Comparison of ENCODE assay signal across 24 mouse cellular contexts in the genomic region with DNA sequence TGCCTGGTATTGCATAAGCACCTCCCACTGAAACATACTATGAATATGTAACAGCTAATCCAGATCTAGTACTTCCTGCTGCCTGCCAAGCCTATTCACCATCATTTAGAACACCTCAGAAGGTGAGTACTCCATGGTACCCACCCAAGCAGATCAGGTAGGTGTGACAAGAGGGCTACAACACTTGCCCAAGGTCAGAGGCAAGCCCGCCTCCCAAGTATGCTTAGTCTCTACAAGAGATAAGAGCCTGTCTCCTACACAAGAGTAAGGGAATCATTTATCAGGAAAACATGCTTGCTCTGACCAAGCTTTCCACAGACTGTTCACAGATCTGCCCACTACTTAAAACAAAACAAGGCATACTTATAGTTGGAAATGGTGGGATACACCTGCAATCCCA. TPM values are rescaled to one million over a fixed set of nuclear protein-coding genes. Genes with fewer than 3 reads are reported as not detected.
A peak's percentile ranks its signal among the peaks of the same experiment; 100 is the strongest.
DNase-seq lines count a peak whose midpoint lies in the region; ATAC-seq and TF ChIP-seq lines count a peak whose summit lies in the region.
"Had no signal": no experiment of that assay in that cellular context is flagged by ENCODE, and none has a peak within 500 bp of the region (broad histone marks: within the 10 kb centered on the region; RNA-seq: fewer than 3 reads in every experiment).

No protein-coding gene starts in this region.

- H3K27ac ChIP-seq in intestine, postnatal 0 days (ENCODE audit: low read depth, low read length), result peak overlapping the region; percentile 51; the same call in 1 of the 2 replicates
- H3K27ac ChIP-seq in intestine, embryonic 15.5 days, result no peak overlapping the region
- H3K27ac ChIP-seq in liver, embryonic 13.5 days, result peak overlapping the region; percentile 99
- H3K27ac ChIP-seq in midbrain, embryonic 13.5 days, result no peak overlapping the region
- H3K27ac ChIP-seq: embryonic facial prominence, embryonic 12.5 days; heart, embryonic 13.5 days; macrophage; midbrain, embryonic 10.5 days; neural tube, embryonic 15.5 days; stomach, embryonic 15.5 days had no signal

- H3K4me1 ChIP-seq in intestine, postnatal 0 days (replicated peaks; ENCODE audit: control insufficient read depth, insufficient read depth, low read length), result peaks cover 17% of the 10 kb centered on the region; the same call in 1 of the 2 replicates
- peaks cover 42% of the 10 kb centered on the region for H3K4me1 ChIP-seq in intestine, embryonic 15.5 days (replicated peaks)
- H3K4me1 ChIP-seq in erythroblast, embryonic 14.5 days (ENCODE audit: control insufficient read depth), result peaks cover 98% of the 10 kb centered on the region
- H3K4me1 ChIP-seq in liver, embryonic 13.5 days (replicated peaks), result peaks cover 100% of the 10 kb centered on the region
- peaks cover 38% of the 10 kb centered on the region for H3K4me1 ChIP-seq in midbrain, embryonic 13.5 days (replicated peaks)

- no peak overlapping the region for H3K9ac ChIP-seq in intestine, postnatal 0 days (ENCODE audit: low read depth, low read length)
- H3K9ac ChIP-seq in intestine, embryonic 15.5 days, result no peak overlapping the region
- peak overlapping the region; percentile 68 for H3K9ac ChIP-seq in liver, embryonic 13.5 days
- H3K9ac ChIP-seq in midbrain, embryonic 13.5 days (replicated peaks), result no peak overlapping the region
- H3K9ac ChIP-seq: embryonic facial prominence, embryonic 12.5 days; heart, embryonic 13.5 days; neural tube, embryonic 15.5 days; stomach, embryonic 15.5 days had no signal

- 55% methylated on average over 1 of the region's 1 CpGs for WGBS in intestine, postnatal 0 days
- WGBS in intestine, embryonic 15.5 days, result 84% methylated on average over 1 of the region's 1 CpGs
- WGBS in liver, embryonic 13.5 days (ENCODE audit: insufficient replicate concordance), result 22% methylated on average over 1 of the region's 1 CpGs
- WGBS in midbrain, embryonic 13.5 days, result 93% methylated on average over 1 of the region's 1 CpGs

- H3K27me3 ChIP-seq in intestine, postnatal 0 days (replicated peaks; ENCODE audit: control insufficient read depth, insufficient read depth, low read length), result no peaks in the 10 kb centered on the region
- H3K27me3 ChIP-seq in intestine, embryonic 15.5 days (replicated peaks), result no peaks in the 10 kb centered on the region
- H3K27me3 ChIP-seq in erythroblast, embryonic 14.5 days (ENCODE audit: control insufficient read depth), result no peaks in the 10 kb centered on the region
- H3K27me3 ChIP-seq in liver, embryonic 13.5 days, result no peaks in the 10 kb centered on the region
- H3K27me3 ChIP-seq in midbrain, embryonic 13.5 days, result no peaks in the 10 kb centered on the region
- H3K27me3 ChIP-seq: embryonic facial prominence, embryonic 12.5 days; heart, embryonic 13.5 days; neural tube, embryonic 15.5 days; Patski; stomach, embryonic 15.5 days had no signal

- no peaks in the 10 kb centered on the region for H3K36me3 ChIP-seq in intestine, postnatal 0 days (ENCODE audit: control insufficient read depth, insufficient read depth)
- no peaks in the 10 kb centered on the region for H3K36me3 ChIP-seq in intestine, embryonic 15.5 days
- H3K36me3 ChIP-seq in erythroblast, embryonic 14.5 days (ENCODE audit: control insufficient read depth), result peaks cover 78% of the 10 kb centered on the region
- peaks cover 5% of the 10 kb centered on the region; the same call in 1 of the 2 replicates for H3K36me3 ChIP-seq in liver, embryonic 13.5 days
- H3K36me3 ChIP-seq in midbrain, embryonic 13.5 days, result no peaks in the 10 kb centered on the region
- H3K36me3 ChIP-seq: embryonic facial prominence, embryonic 12.5 days; heart, embryonic 13.5 days; midbrain, embryonic 10.5 days; neural tube, embryonic 15.5 days; stomach, embryonic 15.5 days had no signal

- H3K4me3 ChIP-seq in intestine, postnatal 0 days (ENCODE audit: low read depth, low read length), result no peak overlapping the region
- no peak overlapping the region for H3K4me3 ChIP-seq in intestine, embryonic 15.5 days (replicated peaks)
- H3K4me3 ChIP-seq in erythroblast, embryonic 14.5 days (replicated peaks), result peak overlapping the region; percentile 32
- peak overlapping the region; percentile 7; the same call in 1 of the 2 replicates for H3K4me3 ChIP-seq in liver, embryonic 13.5 days (replicated peaks)
- no peak overlapping the region for H3K4me3 ChIP-seq in midbrain, embryonic 13.5 days (replicated peaks)
- H3K4me3 ChIP-seq: embryonic facial prominence, embryonic 12.5 days; heart, embryonic 13.5 days; midbrain, embryonic 10.5 days; neural tube, embryonic 15.5 days; stomach, embryonic 15.5 days had no signal

- peak; percentile 52 for DNase-seq in liver, embryonic 13.5 days
- peak; percentile 41 for DNase-seq in yolk sac, embryonic 10.5 days (ENCODE audit: low spot score)
- no peak for DNase-seq in embryo, embryonic 10 days (ENCODE audit: low spot score)
- DNase-seq: adrenal gland, adult 8-10 months; cerebellum, adult 11-12 months; cerebellum, postnatal 10 days; gastrocnemius, postnatal 10 days; heart, postnatal 14 days; kidney, adult 18-20 months; kidney, postnatal 10 days; thymus, postnatal 36 days had no signal

- no peak overlapping the region for H3K4me2 ChIP-seq in intestine, postnatal 0 days (replicated peaks; ENCODE audit: low read depth)
- no peak overlapping the region for H3K4me2 ChIP-seq in intestine, embryonic 15.5 days (replicated peaks)
- H3K4me2 ChIP-seq in liver, embryonic 13.5 days, result peak overlapping the region; percentile 78
- no peak overlapping the region for H3K4me2 ChIP-seq in midbrain, embryonic 13.5 days (replicated peaks)
- H3K4me2 ChIP-seq: embryonic facial prominence, embryonic 12.5 days; heart, embryonic 13.5 days; neural tube, embryonic 15.5 days; stomach, embryonic 15.5 days had no signal

- no peak for TF ChIP-seq CTCF in intestine, postnatal 0 days (IDR thresholded peaks at IDR 0.05; ENCODE audit: low read depth)

- no peaks in the 10 kb centered on the region for H3K9me3 ChIP-seq in intestine, postnatal 0 days (ENCODE audit: control insufficient read depth)
- no peaks in the 10 kb centered on the region for H3K9me3 ChIP-seq in intestine, embryonic 15.5 days
- no peaks in the 10 kb centered on the region for H3K9me3 ChIP-seq in erythroblast, embryonic 14.5 days (ENCODE audit: control insufficient read depth, low read length)
- no peaks in the 10 kb centered on the region for H3K9me3 ChIP-seq in liver, embryonic 13.5 days (replicated peaks)
- no peaks in the 10 kb centered on the region for H3K9me3 ChIP-seq in midbrain, embryonic 13.5 days
- H3K9me3 ChIP-seq: embryonic facial prominence, embryonic 12.5 days; heart, embryonic 13.5 days; midbrain, embryonic 10.5 days; neural tube, embryonic 15.5 days; stomach, embryonic 15.5 days had no signal

- ATAC-seq in intestine, postnatal 0 days, result no peak
- no peak for ATAC-seq in intestine, embryonic 15.5 days
- peak; percentile 18 for ATAC-seq in liver, embryonic 13.5 days (ENCODE audit: low read depth)
- no peak for ATAC-seq in midbrain, embryonic 13.5 days
- ATAC-seq: CD4-positive, CD25-positive, alpha-beta regulatory T cell, adult 4 months; forebrain, embryonic 14.5 days; Patski had no signal

RNA-seq across cellular contexts. Expression of gene Tmem131, which starts 26.0 kb away (rescaled TPM):
- polyA plus RNA-seq in intestine, postnatal 0 days (2015; fragmentation: Nextera tagmentation; extraction: Ambion mirVana), result 10.6 TPM in 2 replicates
- 13.3 and 13.7 TPM in 2 replicates for polyA plus RNA-seq in intestine, embryonic 15.5 days (2015; fragmentation: Nextera tagmentation; extraction: Ambion mirVana)
- 7.8 and 8.1 TPM in 2 replicates for polyA plus RNA-seq in erythroblast, embryonic 14.5 days (2012)
- 6.5 and 8.7 TPM in 2 replicates for polyA plus RNA-seq in liver, embryonic 13.5 days (2015; fragmentation: Nextera tagmentation; extraction: Ambion mirVana)
- polyA plus RNA-seq in midbrain, embryonic 13.5 days (2015; fragmentation: Nextera tagmentation; extraction: Ambion mirVana), result 12.6 and 13.2 TPM in 2 replicates

Comparison
In these comparisons a context has a peak if more than half of its experiments do, and no peak if none do; other contexts are left out.
1. H3K27ac ChIP-seq: peak in intestine, postnatal 0 days (single experiment) and liver, embryonic 13.5 days (single experiment); none in intestine, embryonic 15.5 days (single experiment) and midbrain, embryonic 13.5 days (single experiment).
2. H3K4me3 ChIP-seq: peak in erythroblast, embryonic 14.5 days (single experiment) and liver, embryonic 13.5 days (single experiment); none in intestine, postnatal 0 days (single experiment), intestine, embryonic 15.5 days (single experiment) and midbrain, embryonic 13.5 days (single experiment).